Mouse (Mus musculus) small intestine, adult 2 months (tissue): ENCODE results near the gene Tomm70a.

Experiments used
- CTCF ChIP-seq: fragments of 200-500 bp; IDR thresholded peaks from 2 replicates; pipeline ENCODE4 v1.5.1; 2012; ENCODE audit warnings: low read depth, mild to moderate bottlenecking, control low read depth, inconsistent platforms, low read length, moderate library complexity, mixed read lengths; ENCODE audit not compliant: insufficient replicate concordance, insufficient read length; ENCODE audit errors: extremely low read depth
- POLR2A ChIP-seq: fragments of 200-500 bp; IDR thresholded peaks from 2 replicates; pipeline ENCODE4 v1.6.1; 2012; ENCODE audit warnings: low read depth, mild to moderate bottlenecking, control low read depth, inconsistent platforms, low read length, moderate library complexity

DNA sequence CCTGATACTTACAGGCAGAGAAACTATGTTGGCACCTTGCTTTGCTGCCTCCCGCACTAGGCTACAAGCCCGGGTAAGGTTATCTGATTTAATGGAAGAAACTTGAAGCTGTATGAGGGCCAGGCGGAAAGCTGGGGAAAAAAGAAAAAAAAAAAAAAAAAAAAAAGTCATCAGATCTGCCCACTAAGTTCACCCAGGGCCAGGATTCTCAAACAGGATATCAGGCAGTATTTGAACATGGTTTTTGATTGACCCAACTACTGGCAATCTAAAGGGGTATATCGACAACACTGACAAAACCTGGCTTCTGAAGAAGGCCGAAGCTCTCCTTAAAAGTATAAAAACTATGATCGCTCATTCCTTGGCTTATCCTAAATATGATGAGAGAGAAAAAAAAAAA lies 44.6 kb downstream of the Tomm70a start:
- TF ChIP-seq POLR2A (no peak), CTCF (no peak)
